Comparison of ENCODE assay signal across 7 mouse cellular contexts in genomic region chr1:120264861-120265686, GRCm38 (mm10). TPM values are rescaled to one million over a fixed set of nuclear protein-coding genes. Genes with fewer than 3 reads are reported as not detected.
DNase-seq lines count a peak whose midpoint lies in the region; ATAC-seq and TF ChIP-seq lines count a peak whose summit lies in the region.

No protein-coding gene starts in this region.

- H3K9me3 ChIP-seq in embryonic facial prominence, embryonic 11.5 days (replicated peaks; ENCODE audit: control insufficient read depth, low read length) = no peaks in the 10 kb centered on the region
- H3K9me3 ChIP-seq in limb, embryonic 10.5 days (replicated peaks) = no peaks in the 10 kb centered on the region
- no peaks in the 10 kb centered on the region for H3K9me3 ChIP-seq in midbrain, embryonic 12.5 days

- peak; percentile 95 for DNase-seq in adrenal gland, postnatal 14 days
- DNase-seq in embryonic facial prominence, embryonic 11.5 days (ENCODE audit: low spot score) = peak; percentile 74
- DNase-seq in heart, adult 11 months = peak; percentile 99
- peak; percentile 91 for DNase-seq in kidney, adult 18-20 months
- DNase-seq in limb, embryonic 10.5 days (ENCODE audit: low spot score) = peak; percentile 78

- no peaks in the 10 kb centered on the region for H3K4me1 ChIP-seq in embryonic facial prominence, embryonic 11.5 days (ENCODE audit: control insufficient read depth, insufficient read depth, low read length)
- peaks cover 32% of the 10 kb centered on the region for H3K4me1 ChIP-seq in limb, embryonic 10.5 days
- peaks cover 7% of the 10 kb centered on the region; the same call in 1 of the 2 replicates for H3K4me1 ChIP-seq in midbrain, embryonic 12.5 days
- H3K4me1 ChIP-seq in small intestine, adult 2 months (ENCODE audit: control insufficient read depth, insufficient read depth, insufficient read length, low read length) = peaks cover 27% of the 10 kb centered on the region

- peak overlapping the region; percentile 41 for H3K9ac ChIP-seq in embryonic facial prominence, embryonic 11.5 days (replicated peaks; ENCODE audit: low read length)
- H3K9ac ChIP-seq in midbrain, embryonic 12.5 days (replicated peaks) = peak overlapping the region; percentile 49

- no peak for TF ChIP-seq POLR2A in small intestine, adult 2 months (IDR thresholded peaks at IDR 0.05; ENCODE audit: low read depth, low read length)

- peak overlapping the region; percentile 44 for H3K4me3 ChIP-seq in embryonic facial prominence, embryonic 11.5 days (ENCODE audit: low read depth, low read length)
- H3K4me3 ChIP-seq in limb, embryonic 10.5 days = peak overlapping the region; percentile 58
- peak overlapping the region; percentile 51 for H3K4me3 ChIP-seq in midbrain, embryonic 12.5 days
- H3K4me3 ChIP-seq in small intestine, adult 2 months (ENCODE audit: low read depth, low read length) = peak overlapping the region; percentile 85

- H3K27ac ChIP-seq in embryonic facial prominence, embryonic 11.5 days (replicated peaks; ENCODE audit: low read depth, low read length) = no peak overlapping the region
- H3K27ac ChIP-seq in limb, embryonic 10.5 days = peak overlapping the region; percentile 69
- no peak overlapping the region for H3K27ac ChIP-seq in midbrain, embryonic 12.5 days (replicated peaks)
- H3K27ac ChIP-seq in small intestine, adult 2 months (ENCODE audit: insufficient read depth, low read depth, low read length) = peak overlapping the region; percentile 31; the same call in 1 of the 2 replicates

- WGBS in embryonic facial prominence, embryonic 11.5 days = 1% methylated on average over 39 of the region's 40 CpGs
- 2% methylated on average over 35 of the region's 40 CpGs for WGBS in limb, embryonic 10.5 days
- 2% methylated on average over 33 of the region's 40 CpGs for WGBS in midbrain, embryonic 12.5 days
- WGBS in small intestine, adult 2 months = 1% methylated on average over 40 of the region's 40 CpGs

- H3K27me3 ChIP-seq in embryonic facial prominence, embryonic 11.5 days (ENCODE audit: control insufficient read depth, insufficient read depth, low read length) = no peaks in the 10 kb centered on the region
- peaks cover 15% of the 10 kb centered on the region for H3K27me3 ChIP-seq in limb, embryonic 10.5 days (ENCODE audit: low read depth, poor library complexity, severe bottlenecking)
- H3K27me3 ChIP-seq in midbrain, embryonic 12.5 days = peaks cover 35% of the 10 kb centered on the region
- no peaks in the 10 kb centered on the region for H3K27me3 ChIP-seq in small intestine, adult 2 months (ENCODE audit: control insufficient read depth, insufficient read depth, low read length)

- no peaks in the 10 kb centered on the region for H3K36me3 ChIP-seq in embryonic facial prominence, embryonic 11.5 days (replicated peaks; ENCODE audit: control insufficient read depth, insufficient read depth, low read depth, low read length)
- no peaks in the 10 kb centered on the region for H3K36me3 ChIP-seq in limb, embryonic 10.5 days
- H3K36me3 ChIP-seq in midbrain, embryonic 12.5 days = no peaks in the 10 kb centered on the region
- H3K36me3 ChIP-seq in small intestine, adult 2 months (ENCODE audit: control insufficient read depth, insufficient read depth, low read length) = no peaks in the 10 kb centered on the region

- no peak for TF ChIP-seq CTCF in small intestine, adult 2 months (IDR thresholded peaks at IDR 0.05; ENCODE audit: extremely low read depth, insufficient read length, insufficient replicate concordance, low read depth, low read length)

- peak overlapping the region; percentile 94 for H3K4me2 ChIP-seq in embryonic facial prominence, embryonic 11.5 days (ENCODE audit: low read depth, low read length)
- H3K4me2 ChIP-seq in midbrain, embryonic 12.5 days (replicated peaks) = peak overlapping the region; percentile 94

- ATAC-seq in embryonic facial prominence, embryonic 11.5 days (replicated peaks; ENCODE audit: insufficient number of reproducible peaks, low FRiP score, low TSS enrichment, low read depth) = peak; percentile 83
- peak; percentile 89 for ATAC-seq in midbrain, embryonic 12.5 days (ENCODE audit: low FRiP score, low read depth)

RNA-seq across cellular contexts. Expression of gene Steap3, which starts 7.4 kb away (rescaled TPM):
- 20.8 and 29.6 TPM in 2 replicates for total RNA-seq in adrenal gland, postnatal 14 days (2021)
- 3.3 and 3.7 TPM in 2 replicates for polyA plus RNA-seq in embryonic facial prominence, embryonic 11.5 days (2014; fragmentation: Nextera tagmentation; extraction: Ambion mirVana)
- 4.5 TPM in 2 replicates for polyA plus RNA-seq in limb, embryonic 10.5 days (2016; fragmentation: Nextera tagmentation; extraction: Ambion mirVana)
- polyA plus RNA-seq in midbrain, embryonic 12.5 days (2016; fragmentation: Nextera tagmentation; extraction: Ambion mirVana) = 2.6 and 4.0 TPM in 2 replicates
- 11.2 and 12.9 TPM in 2 replicates for polyA plus RNA-seq in small intestine, adult 2 months (2012; rRNA removed)

Comparison
In these comparisons a context has a peak if more than half of its experiments do, and no peak if none do; other contexts are left out.
1. H3K27ac ChIP-seq: peak in limb, embryonic 10.5 days (single experiment) and small intestine, adult 2 months (single experiment); none in embryonic facial prominence, embryonic 11.5 days (single experiment) and midbrain, embryonic 12.5 days (single experiment).
2. Peak in every context shown above with its lines, with median percentiles within 50 percentile points of each other: DNase-seq and H3K4me3 ChIP-seq.